Mouse (Mus musculus) heart, postnatal 0 days (tissue): ENCODE data around the gene Clmp. TPM values are rescaled to one million over a fixed set of nuclear protein-coding genes. Genes with fewer than 3 reads are reported as not detected.
"Not testable (repeated sequence)": the region's sequence is repeated elsewhere in the genome, so short reads cannot be mapped to it uniquely, and the experiment has no call there.

ENCODE experiments used
- ATAC-seq: fragments of 200-750 bp; cut with Nextera tagmentation; 2 replicates; pipeline ENCODE4 v1.8.0; 2017; ENCODE audit warnings: low read depth, moderate number of reproducible peaks, moderate library complexity; ENCODE audit not compliant: insufficient read depth
- DNase-seq: peaks from one replicate; pipeline ENCODE4 v3.0.0-alpha.2; 2016; ENCODE audit warnings: low spot score
- H3K27ac ChIP-seq: fragments of 300-500 bp; sonication (generic); 2 replicates; pipeline ENCODE4 v1.5.1; 2014; ENCODE audit warnings: low read depth, mild to moderate bottlenecking
- H3K27me3 ChIP-seq: fragments of 300-500 bp; sonication (generic); 2 replicates; pipeline ENCODE4 v1.6.1; 2014; ENCODE audit warnings: low read length, mixed read lengths; ENCODE audit not compliant: control insufficient read depth, insufficient read depth
- H3K36me3 ChIP-seq: fragments of 300-500 bp; sonication (generic); replicated peaks from 2 replicates; pipeline ENCODE4 v1.6.1; 2014; ENCODE audit warnings: low read length, mixed read lengths; ENCODE audit not compliant: control insufficient read depth, insufficient read depth
- H3K4me1 ChIP-seq: fragments of 300-500 bp; sonication (generic); 2 replicates; pipeline ENCODE4 v1.6.1; 2014; ENCODE audit warnings: antibody characterized with exemption; ENCODE audit not compliant: control insufficient read depth, insufficient read depth
- H3K4me2 ChIP-seq: fragments of 300-500 bp; sonication (generic); 2 replicates; pipeline ENCODE4 v1.6.1; 2014; ENCODE audit warnings: low read depth, mild to moderate bottlenecking, low read length, moderate library complexity
- H3K4me3 ChIP-seq: fragments of 300-500 bp; sonication (generic); 2 replicates; pipeline ENCODE4 v1.5.1; 2014; ENCODE audit warnings: low read depth, low read length
- H3K9ac ChIP-seq: fragments of 300-500 bp; sonication (generic); replicated peaks from 2 replicates; pipeline ENCODE4 v1.6.1; 2014; ENCODE audit warnings: low read depth, low read length, mixed read lengths
- H3K9me3 ChIP-seq: fragments of 300-500 bp; sonication (generic); replicated peaks from 2 replicates; pipeline ENCODE4 v1.6.1; 2016; ENCODE audit warnings: low read length; ENCODE audit not compliant: control insufficient read depth
- CTCF ChIP-seq: IDR thresholded peaks from 2 replicates; pipeline ENCODE4 v1.5.1; 2016; ENCODE audit warnings: antibody characterized with exemption, control low read depth, low read depth
- EP300 ChIP-seq: IDR thresholded peaks from 2 replicates; pipeline ENCODE4 v1.6.1; 2016; ENCODE audit warnings: antibody characterized with exemption, low read depth
- WGBS: fragments of 180-500 bp; shearing (Covaris S2); extraction: QIAGEN DNeasy Blood & Tissue Kit; methylation state at CpG from one replicate; pipeline ENCODE4 v1.1.7; 2014; 5-methylcytosine and 5-hydroxymethylcytosine counted together
- polyA plus RNA-seq: library from polyadenylated mRNA; unstranded; fragments of >200 nt; fragmentation: Nextera tagmentation; extraction: Ambion mirVana; gene quantifications from 2 replicates; pipeline ENCODE4 v1.2.1, GENCODE M21; 2015
- total RNA-seq: library from RNA; depleted of rRNA; stranded (reverse); fragments of >200 nt; gene quantifications from 2 replicates; pipeline ENCODE4 v1.2.3, GENCODE M21; 2014; ENCODE audit warnings: low replicate concordance

Clmp gene
- total and polyA plus RNA-seq, 2 experiments from 2014 or later = 2.5 to 4.7 TPM

- H3K9ac ChIP-seq = no peak overlapping the region
- H3K36me3 ChIP-seq = no peaks in the 10 kb centered on the region
- no peak for TF ChIP-seq EP300
- no peak for TF ChIP-seq CTCF
- DNase-seq = no peak
- WGBS = 57% methylated on average over 13 of the region's 13 CpGs
- no peaks in the 10 kb centered on the region for H3K9me3 ChIP-seq
- no peak overlapping the region for H3K4me2 ChIP-seq
- no peak overlapping the region for H3K27ac ChIP-seq
- peaks cover 8% of the 10 kb centered on the region for H3K4me1 ChIP-seq
- H3K4me3 ChIP-seq = no peak overlapping the region
- H3K27me3 ChIP-seq = no peaks in the 10 kb centered on the region
- no peak for ATAC-seq
These were observed 86.5 kb downstream of the Clmp start for GRCm38 (mm10) chr9:40772246-40772645.

GRCm38 (mm10) chr9:40773142-40773541, 87.4 kb downstream of the Clmp start:
- ATAC-seq, H3K36me3 ChIP-seq, DNase-seq, H3K4me3 ChIP-seq, H3K9me3 ChIP-seq, H3K9ac ChIP-seq, H3K4me2 ChIP-seq, H3K4me1 ChIP-seq, H3K27ac ChIP-seq, H3K27me3 ChIP-seq: not testable (repeated sequence)
- WGBS = 74% methylated on average over 6 of the region's 6 CpGs

GRCm38 (mm10) chr9:40773869-40774268, 88.1 kb downstream of the Clmp start:
- Histone ChIP-seq H3K36me3 (no peaks in the 10 kb centered on the region), H3K4me3 (no peak overlapping the region), H3K9ac (no peak overlapping the region), H3K9me3 (no peaks in the 10 kb centered on the region), H3K27me3 (no peaks in the 10 kb centered on the region), H3K4me1 (peaks cover 8% of the 10 kb centered on the region), H3K4me2 (no peak overlapping the region), H3K27ac (no peak overlapping the region)
- TF ChIP-seq EP300 = no peak
- TF ChIP-seq CTCF = no peak
- ATAC-seq = no peak
- WGBS = 73% methylated on average over 4 of the region's 4 CpGs
- DNase-seq = no peak

- 67% methylated on average over 1 of the region's 1 CpGs for WGBS
These were observed 90.3 kb downstream of the Clmp start for GRCm38 (mm10) chr9:40776044-40776443.

GRCm38 (mm10) chr9:40776459-40777248, 90.9 kb downstream of the Clmp start:
- H3K4me3 ChIP-seq = no peak overlapping the region
- no peaks in the 10 kb centered on the region for H3K27me3 ChIP-seq
- peaks cover 13% of the 10 kb centered on the region for H3K4me1 ChIP-seq
- no peak overlapping the region for H3K4me2 ChIP-seq
- ATAC-seq (peak; percentile 68; the same call in 1 of the 2 replicates), DNase-seq (peak; percentile 66)
- 47% methylated on average over 11 of the region's 11 CpGs for WGBS
- H3K36me3 ChIP-seq = no peaks in the 10 kb centered on the region
- H3K27ac ChIP-seq = peak overlapping the region; percentile 80
- no peak; the same call in 1 of the 2 replicates for TF ChIP-seq EP300
- TF ChIP-seq CTCF = no peak
- H3K9me3 ChIP-seq = no peaks in the 10 kb centered on the region
- H3K9ac ChIP-seq = no peak overlapping the region

More at GRCm38 (mm10) chr9:40776044-40776443, 90.3 kb downstream of the Clmp start:
- Histone ChIP-seq H3K4me3 (no peak overlapping the region), H3K27me3 (no peaks in the 10 kb centered on the region), H3K9ac (no peak overlapping the region), H3K4me1 (peaks cover 12% of the 10 kb centered on the region), H3K4me2 (no peak overlapping the region), H3K9me3 (no peaks in the 10 kb centered on the region), H3K27ac (peak overlapping the region; percentile 80), H3K36me3 (no peaks in the 10 kb centered on the region)
- TF ChIP-seq EP300 (no peak), CTCF (no peak)
- DNase-seq = no peak
- no peak for ATAC-seq

GRCm38 (mm10) chr9:40780111-40780510, 94.3 kb downstream of the Clmp start:
- Histone ChIP-seq H3K4me2 (no peak overlapping the region), H3K4me3 (no peak overlapping the region), H3K36me3 (no peaks in the 10 kb centered on the region), H3K27ac (peak overlapping the region; percentile 87), H3K27me3 (no peaks in the 10 kb centered on the region), H3K4me1 (peaks cover 19% of the 10 kb centered on the region), H3K9ac (no peak overlapping the region), H3K9me3 (no peaks in the 10 kb centered on the region)
- ATAC-seq (no peak), DNase-seq (no peak)
- 54% methylated on average over 3 of the region's 3 CpGs for WGBS
- TF ChIP-seq EP300 = no peak
- no peak for TF ChIP-seq CTCF
